Mouse (Mus musculus) cerebellum, adult 2 months (tissue): ENCODE measurements around the gene Ttc38.

Source experiments
- CTCF ChIP-seq: fragments of 200-500 bp; IDR thresholded peaks from 2 replicates; pipeline ENCODE4 v1.5.1; 2011; ENCODE audit warnings: low read depth, mild to moderate bottlenecking, control low read depth, low read length, moderate library complexity, borderline replicate concordance; ENCODE audit not compliant: insufficient read depth
- POLR2A ChIP-seq: fragments of 200-500 bp; IDR thresholded peaks from 2 replicates; pipeline ENCODE4 v1.6.1; 2011; ENCODE audit warnings: low read length, control low read depth, borderline replicate concordance; ENCODE audit not compliant: insufficient read depth

GRCm38 (mm10) chr15:85878848-85879497 is 46.9 kb downstream of the Ttc38 start, which contains the start of gene Trmu:
- TF ChIP-seq CTCF (peak; percentile 60; the same call in 1 of the 2 replicates), POLR2A (peak; percentile 78)
